ENCODE assay signal across 8 mouse cellular contexts in genomic region chr10:4265641-4266040, GRCm38 (mm10). TPM values are rescaled to one million over a fixed set of nuclear protein-coding genes. Genes with fewer than 3 reads are reported as not detected.
DNase-seq lines count a peak whose midpoint lies in the region; ATAC-seq and TF ChIP-seq lines count a peak whose summit lies in the region.

No protein-coding gene starts in this region.

- H3K9me3 ChIP-seq in heart, embryonic 16.5 days (replicated peaks; ENCODE audit: control insufficient read depth, low read length) = no peaks in the 10 kb centered on the region
- H3K9me3 ChIP-seq in midbrain, embryonic 14.5 days (ENCODE audit: control insufficient read depth, low read length) = no peaks in the 10 kb centered on the region

- H3K4me1 ChIP-seq in embryonic fibroblast, embryonic 13.5 days (ENCODE audit: control insufficient read depth, insufficient read depth, low read length) = peaks cover 2% of the 10 kb centered on the region; the same call in 1 of the 2 replicates
- peaks cover 7% of the 10 kb centered on the region for H3K4me1 ChIP-seq in heart, embryonic 16.5 days (ENCODE audit: control insufficient read depth, insufficient read depth, low read length)
- peaks cover 16% of the 10 kb centered on the region for H3K4me1 ChIP-seq in midbrain, embryonic 14.5 days (ENCODE audit: control insufficient read depth, insufficient read depth, low read length)

- peak overlapping the region; percentile 75 for H3K9ac ChIP-seq in heart, embryonic 16.5 days (ENCODE audit: low read length)
- H3K9ac ChIP-seq in midbrain, embryonic 14.5 days (replicated peaks; ENCODE audit: low read length) = peak overlapping the region; percentile 82

- TF ChIP-seq POLR2A in embryonic fibroblast, embryonic 13.5 days (IDR thresholded peaks at IDR 0.05; ENCODE audit: low read depth, low read length) = no peak

- no peaks in the 10 kb centered on the region for H3K27me3 ChIP-seq in heart, embryonic 16.5 days (ENCODE audit: control insufficient read depth, insufficient read depth, low read length)
- H3K27me3 ChIP-seq in midbrain, embryonic 14.5 days (ENCODE audit: control insufficient read depth, insufficient read depth, low read length) = no peaks in the 10 kb centered on the region

- H3K36me3 ChIP-seq in heart, embryonic 16.5 days (ENCODE audit: control insufficient read depth, insufficient read depth) = no peaks in the 10 kb centered on the region
- no peaks in the 10 kb centered on the region for H3K36me3 ChIP-seq in midbrain, embryonic 14.5 days (ENCODE audit: control insufficient read depth, insufficient read depth, low read length)

- TF ChIP-seq CTCF in embryonic fibroblast, embryonic 13.5 days (IDR thresholded peaks at IDR 0.05; ENCODE audit: borderline replicate concordance, insufficient read depth, low read length) = no peak

- peak overlapping the region; percentile 93 for H3K4me2 ChIP-seq in heart, embryonic 16.5 days (ENCODE audit: low read depth, low read length)
- peak overlapping the region; percentile 91 for H3K4me2 ChIP-seq in midbrain, embryonic 14.5 days (ENCODE audit: low read length)

- DNase-seq in MN1 (ENCODE audit: low spot score) = peak; percentile 96
- peak; percentile 28 to 36 for DNase-seq in adrenal gland, postnatal 36 days
- DNase-seq in left cerebral cortex, adult 11 months (ENCODE audit: low spot score) = peak; percentile 18
- DNase-seq in midbrain, embryonic 14.5 days = peak; percentile 76
- peak; percentile 27 for DNase-seq in testis, postnatal 14 days (ENCODE audit: low spot score)
- DNase-seq in thymus, adult 18-20 months = no peak

- 9% methylated on average over 13 of the region's 13 CpGs for WGBS in heart, embryonic 16.5 days
- WGBS in midbrain, embryonic 14.5 days = 2% methylated on average over 13 of the region's 13 CpGs

- peak overlapping the region; percentile 83 for H3K4me3 ChIP-seq in embryonic fibroblast, embryonic 13.5 days (ENCODE audit: insufficient read depth, low read length)
- H3K4me3 ChIP-seq in heart, embryonic 16.5 days (ENCODE audit: low read length) = peak overlapping the region; percentile 68
- H3K4me3 ChIP-seq in midbrain, embryonic 14.5 days (replicated peaks; ENCODE audit: low read depth, low read length) = peak overlapping the region; percentile 56

- H3K27ac ChIP-seq in embryonic fibroblast, embryonic 13.5 days (ENCODE audit: insufficient read depth, low read length) = no peak overlapping the region
- H3K27ac ChIP-seq in heart, embryonic 16.5 days (ENCODE audit: low read length) = no peak overlapping the region
- peak overlapping the region; percentile 83 for H3K27ac ChIP-seq in midbrain, embryonic 14.5 days (replicated peaks; ENCODE audit: low read depth, low read length)

- ATAC-seq in heart, embryonic 16.5 days (replicated peaks; ENCODE audit: extremely low read depth, insufficient read depth, low FRiP score) = 0 out of 2 replicates have a peak, but pooled peaks have one; percentile 42
- ATAC-seq in midbrain, embryonic 14.5 days (ENCODE audit: low FRiP score, low TSS enrichment) = peak; percentile 74

RNA-seq across cellular contexts. Expression of gene Akap12, which starts 0.5 kb away (rescaled TPM):
- total RNA-seq in adrenal gland, postnatal 36 days (2021) = 10 to 100 TPM; 20.2 to 25.1 TPM
- polyA plus RNA-seq in embryonic fibroblast, embryonic 13.5 days (2011; ENCODE audit: insufficient read length, low read depth, missing spikeins) = 149 and 184 TPM in 2 replicates
- polyA plus RNA-seq in heart, embryonic 16.5 days (2015; fragmentation: Nextera tagmentation; extraction: Ambion mirVana) = 40.6 and 43.5 TPM in 2 replicates
- 20.9 and 31.9 TPM in 2 replicates for polyA plus RNA-seq in midbrain, embryonic 14.5 days (2014; fragmentation: Nextera tagmentation; extraction: Ambion mirVana)

Comparison
In these comparisons a context has a peak if more than half of its experiments do, and no peak if none do; other contexts are left out.
1. DNase-seq: peak in MN1 (single experiment), adrenal gland, postnatal 36 days (2 of 2), left cerebral cortex, adult 11 months (single experiment), midbrain, embryonic 14.5 days (single experiment) and testis, postnatal 14 days (single experiment); none in thymus, adult 18-20 months (0 of 2).
2. Peak in every context shown above with its lines, with median percentiles within 50 percentile points of each other: H3K4me3 ChIP-seq.